Mouse (Mus musculus): Measurements from ENCODE around the gene Dctn1.

DNA sequence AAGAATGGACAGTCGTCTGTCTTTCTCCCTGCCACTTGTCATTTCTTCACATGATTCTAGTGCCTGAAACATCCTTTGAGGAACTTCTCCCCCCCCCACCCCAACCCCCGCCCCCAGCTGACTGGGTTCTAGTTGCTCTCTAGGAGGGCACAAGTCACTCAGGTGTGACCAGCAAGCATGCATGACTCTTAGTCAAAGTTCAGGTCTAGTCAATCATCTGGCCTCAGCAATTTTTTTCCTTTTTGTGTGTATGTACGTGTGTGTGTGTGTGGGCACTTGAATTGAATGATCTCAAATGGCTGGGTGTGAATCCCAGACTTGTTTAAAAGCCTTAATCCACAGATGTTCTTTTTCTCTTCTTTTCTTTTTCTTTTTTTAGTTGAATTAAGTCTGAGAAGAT is 31.5 kb upstream of the Dctn1 start:
- TF ChIP-seq POLR2A (IDR thresholded peaks at IDR 0.05; ENCODE audit: borderline replicate concordance, extremely low read depth, insufficient read depth, insufficient read length, poor library complexity, severe bottlenecking) (no peak), CTCF (IDR thresholded peaks at IDR 0.05; ENCODE audit: borderline replicate concordance, extremely low read depth, insufficient read depth, insufficient read length) (no peak)

All from brain, embryonic 14.5 days (tissue).